Mouse (Mus musculus): Measurements from ENCODE around the gene Gm7145. TPM values are rescaled to one million over a fixed set of nuclear protein-coding genes. Genes with fewer than 3 reads are reported as not detected.
"Not testable (repeated sequence)": the region's sequence is repeated elsewhere in the genome, so short reads cannot be mapped to it uniquely, and the experiment has no call there.

The Gm7145 gene
- polyA plus RNA-seq (2017; shearing (Covaris generic)): not detected

GRCm38 (mm10) chr1:117965639-117966038, at the start of gene Gm7145:
TSS of gene Gm7145 (plus strand) at chr1:117965939.
- ATAC-seq: no peak

GRCm38 (mm10) chr1:117927715-117928114, 38.0 kb upstream of the Gm7145 start, which contains the start of gene Gm28168:
TSS of gene Gm28168 (plus strand) at chr1:117928015.
- ATAC-seq: not testable (repeated sequence)

GRCm38 (mm10) chr1:118003876-118004275, 38.1 kb downstream of the Gm7145 start:
- ATAC-seq: not testable (repeated sequence)

GRCm38 (mm10) chr1:118012736-118013135, 47.0 kb downstream of the Gm7145 start:
- ATAC-seq: not testable (repeated sequence)

Other genes starting within 250 kb of the Gm7145 start
- gene B020011L13Rik, start 184.8 kb upstream of the Gm7145 start, polyA plus RNA-seq (2017; shearing (Covaris generic)): not detected
- gene Gm28360, start 135.9 kb upstream of the Gm7145 start, polyA plus RNA-seq (2017; shearing (Covaris generic)): not detected
- not detected for gene Gm28168, start 37.9 kb upstream of the Gm7145 start, polyA plus RNA-seq (2017; shearing (Covaris generic))
- under 1 TPM in 1 of 2 experiments, not detected in 1; 0.08 TPM for gene Gm29106, start 210.6 kb downstream of the Gm7145 start, polyA plus RNA-seq (2017; shearing (Covaris generic))